Mouse (Mus musculus): ENCODE data around the gene Osgin1.

DNA sequence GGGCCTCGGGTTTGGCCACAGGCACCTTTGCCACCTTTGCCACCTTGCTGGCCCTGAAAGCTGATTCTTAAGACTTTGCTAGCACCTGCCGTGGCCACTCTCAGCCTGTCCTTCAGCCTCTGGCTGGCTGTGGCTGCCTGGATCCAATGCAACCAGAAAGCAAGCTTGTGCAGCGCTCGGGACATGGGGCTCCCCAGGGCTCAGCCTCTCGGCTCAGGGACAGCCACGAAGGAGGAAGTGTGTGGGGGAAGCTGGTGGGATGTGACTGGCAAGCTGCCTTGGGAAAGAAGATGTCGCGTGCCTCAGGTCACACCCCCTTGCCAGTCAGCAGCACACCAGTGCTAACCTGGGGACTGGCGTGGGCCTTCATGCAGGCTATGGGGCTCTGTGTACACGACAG, 9.2 kb upstream of the Osgin1 start:
- TF ChIP-seq USF1 (IDR thresholded peaks at IDR 0.05; ENCODE audit: low read depth) (no peak), E2F4 (IDR thresholded peaks at IDR 0.05; ENCODE audit: insufficient read depth) (no peak), MAX (IDR thresholded peaks at IDR 0.05; ENCODE audit: low read depth) (no peak), POLR2A (IDR thresholded peaks at IDR 0.05; ENCODE audit: insufficient read length, low read depth) (no peak), POLR2AphosphoS2 (IDR thresholded peaks at IDR 0.05; ENCODE audit: insufficient read length, low read depth) (no peak), TCF12 (IDR thresholded peaks at IDR 0.05; ENCODE audit: insufficient read depth, poor library complexity, severe bottlenecking) (no peak), SRF (IDR thresholded peaks at IDR 0.05; ENCODE audit: control insufficient read depth, insufficient read length, low read depth) (no peak), MYOG (IDR thresholded peaks at IDR 0.05; ENCODE audit: control insufficient read depth in 1 of 3, insufficient read depth in 1 of 3, insufficient read length in 2 of 3, low read depth in 2 of 3) (no peak)
